Mouse (Mus musculus): Measurements from ENCODE around the gene Git1. TPM values are rescaled to one million over a fixed set of nuclear protein-coding genes. Genes with fewer than 3 reads are reported as not detected.

Gene Git1
- polyA plus RNA-seq, 1 experiment from 2014 or later: 16.3 TPM

- H3K9ac ChIP-seq (ENCODE audit: low read length): no peak overlapping the region
- H3K36me3 ChIP-seq (ENCODE audit: control insufficient read depth, insufficient read depth, low read length): peaks cover 31% of the 10 kb centered on the region
- no peak overlapping the region for H3K27ac ChIP-seq (ENCODE audit: low read depth, low read length)
- H3K27me3 ChIP-seq (replicated peaks; ENCODE audit: control insufficient read depth, insufficient read depth, low read length): no peaks in the 10 kb centered on the region
- no peak overlapping the region for H3K4me2 ChIP-seq (ENCODE audit: low read length)
- WGBS: 85% methylated on average over 4 of the region's 4 CpGs
- no peak overlapping the region for H3K4me3 ChIP-seq (ENCODE audit: low read depth, low read length)
- H3K9me3 ChIP-seq (replicated peaks; ENCODE audit: control insufficient read depth, low read length): no peaks in the 10 kb centered on the region
- DNase-seq (ENCODE audit: low spot score) (no peak), ATAC-seq (no peak)
- H3K4me1 ChIP-seq (ENCODE audit: control insufficient read depth, insufficient read depth, low read length): no peaks in the 10 kb centered on the region
Measured at GRCm38 (mm10) chr11:77532202-77532846, 39.0 kb downstream of the Git1 start.

DNA sequence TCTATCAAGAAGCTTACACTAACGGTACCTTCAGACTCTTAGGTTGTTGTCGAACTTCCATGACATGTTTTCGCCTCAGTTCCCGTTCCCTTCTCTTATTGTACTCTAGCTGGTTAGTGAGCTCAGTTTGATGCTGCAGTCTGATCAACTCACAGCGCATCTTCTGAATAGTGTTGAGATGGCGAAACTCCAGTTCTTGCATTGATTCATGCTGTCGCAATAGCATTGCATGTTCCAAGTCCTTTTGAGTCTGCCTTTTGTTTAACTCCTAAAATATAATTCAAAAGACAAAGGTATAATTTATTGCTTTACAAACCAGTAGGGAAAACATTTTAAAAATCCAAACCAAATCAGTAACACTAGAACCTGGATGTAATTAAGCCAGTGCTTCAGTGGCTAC, 51.9 kb downstream of the Git1 start:
- Histone ChIP-seq H3K27ac (ENCODE audit: low read depth, low read length) (no peak overlapping the region), H3K4me1 (ENCODE audit: control insufficient read depth, insufficient read depth, low read length) (no peaks in the 10 kb centered on the region), H3K4me3 (ENCODE audit: low read depth, low read length) (no peak overlapping the region), H3K27me3 (replicated peaks; ENCODE audit: control insufficient read depth, insufficient read depth, low read length) (no peaks in the 10 kb centered on the region), H3K36me3 (ENCODE audit: control insufficient read depth, insufficient read depth, low read length) (peaks cover 71% of the 10 kb centered on the region), H3K9me3 (replicated peaks; ENCODE audit: control insufficient read depth, low read length) (no peaks in the 10 kb centered on the region), H3K4me2 (ENCODE audit: low read length) (no peak overlapping the region), H3K9ac (ENCODE audit: low read length) (no peak overlapping the region)
- DNase-seq (ENCODE audit: low spot score) (no peak), ATAC-seq (no peak)
- 94% methylated on average over 7 of the region's 7 CpGs for WGBS

Other genes with a start within 250 kb of the Git1 start
- gene Coro6, start 31.2 kb upstream of the Git1 start, polyA plus RNA-seq (2014; fragmentation: Nextera tagmentation; extraction: Ambion mirVana): 0.06 TPM in 1 of 2 replicates, not detected in the other
- 25.3 and 32.7 TPM in 2 replicates for gene Ankrd13b, start 3.9 kb upstream of the Git1 start, polyA plus RNA-seq (2014; fragmentation: Nextera tagmentation; extraction: Ambion mirVana)
- gene Abhd15, start 21.6 kb downstream of the Git1 start, polyA plus RNA-seq (2014; fragmentation: Nextera tagmentation; extraction: Ambion mirVana): 1.2 and 1.8 TPM in 2 replicates
- gene Trp53i13, start 22.4 kb downstream of the Git1 start, polyA plus RNA-seq (2014; fragmentation: Nextera tagmentation; extraction: Ambion mirVana): 16.3 and 16.6 TPM in 2 replicates
- gene Gm10392, start 25.6 kb downstream of the Git1 start, polyA plus RNA-seq (2014; fragmentation: Nextera tagmentation; extraction: Ambion mirVana): not detected in 2 replicates
- 28.5 and 32.0 TPM in 2 replicates for gene Taok1, start 114.3 kb downstream of the Git1 start, polyA plus RNA-seq (2014; fragmentation: Nextera tagmentation; extraction: Ambion mirVana)
- gene Nufip2, start 192.6 kb downstream of the Git1 start, polyA plus RNA-seq (2014; fragmentation: Nextera tagmentation; extraction: Ambion mirVana): 3.5 and 6.0 TPM in 2 replicates
- 0.40 and 1.0 TPM in 2 replicates for gene Cryba1, start 231.7 kb downstream of the Git1 start, polyA plus RNA-seq (2014; fragmentation: Nextera tagmentation; extraction: Ambion mirVana)

Measured in forebrain, embryonic 14.5 days (tissue).